Mouse (Mus musculus) megakaryocyte, embryonic 14.5 days (primary cell): Measurements from ENCODE around the gene Eppin. TPM values are rescaled to one million over a fixed set of nuclear protein-coding genes. Genes with fewer than 3 reads are reported as not detected.

ENCODE experiments used
- H3K27me3 ChIP-seq: replicated peaks from 2 replicates; pipeline ENCODE3; 2012; ENCODE audit warnings: inconsistent platforms
- H3K36me3 ChIP-seq: replicated peaks from 2 replicates; pipeline ENCODE3; 2012; ENCODE audit warnings: low read length, inconsistent platforms, mixed read lengths
- H3K4me1 ChIP-seq: 2 replicates; pipeline ENCODE4 v1.6.1; 2012; ENCODE audit warnings: inconsistent platforms
- H3K4me3 ChIP-seq: replicated peaks from 2 replicates; pipeline ENCODE3; 2012; ENCODE audit warnings: moderate library complexity, mild to moderate bottlenecking, inconsistent platforms
- H3K9me3 ChIP-seq: 2 replicates; pipeline ENCODE4 v1.6.1; 2012; ENCODE audit warnings: inconsistent platforms
- FLI1 ChIP-seq: IDR thresholded peaks from 2 replicates; pipeline ENCODE4 v1.6.1; 2012; ENCODE audit warnings: low read length, inconsistent platforms, mixed read lengths
- GATA1 ChIP-seq: IDR thresholded peaks from 3 replicates; pipeline ENCODE4 v1.6.1; 2012; ENCODE audit warnings: mixed read lengths, low read length, inconsistent platforms, borderline replicate concordance
- polyA plus RNA-seq: library from polyadenylated mRNA; stranded (reverse); fragments of >175 nt; gene quantifications from 2 replicates; pipeline ENCODE4 v1.2.3, GENCODE M21; 2012; ENCODE audit warnings: low replicate concordance; ENCODE audit not compliant: insufficient read depth

Gene Eppin
- polyA plus RNA-seq, 1 experiment, result not detected

DNA sequence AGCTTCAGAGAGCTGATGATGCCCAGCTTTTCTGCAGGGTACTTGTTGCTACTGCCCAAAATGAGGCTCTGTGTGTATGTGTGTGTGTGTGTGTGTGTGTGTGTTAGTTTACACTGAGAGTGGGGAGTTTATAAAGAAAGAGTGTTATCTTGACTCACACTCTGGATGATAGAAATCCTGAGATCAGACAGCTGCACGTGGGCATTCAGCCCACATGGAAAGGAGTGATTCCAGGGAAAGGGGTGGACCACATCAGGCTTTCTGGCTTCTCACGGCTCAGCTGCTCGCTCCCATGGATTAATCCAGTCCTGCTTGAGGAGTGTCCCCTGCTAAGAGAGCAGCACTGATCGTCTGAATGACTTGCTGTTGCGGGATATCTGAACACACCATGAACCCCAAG lies 51.3 kb downstream of the Eppin start:
- Histone ChIP-seq H3K9me3 (peaks cover 22% of the 10 kb centered on the region), H3K4me1 (peaks cover 10% of the 10 kb centered on the region), H3K27me3 (peaks cover 66% of the 10 kb centered on the region), H3K36me3 (no peaks in the 10 kb centered on the region), H3K4me3 (no peak overlapping the region)
- TF ChIP-seq FLI1, result no peak
- TF ChIP-seq GATA1, result no peak

DNA sequence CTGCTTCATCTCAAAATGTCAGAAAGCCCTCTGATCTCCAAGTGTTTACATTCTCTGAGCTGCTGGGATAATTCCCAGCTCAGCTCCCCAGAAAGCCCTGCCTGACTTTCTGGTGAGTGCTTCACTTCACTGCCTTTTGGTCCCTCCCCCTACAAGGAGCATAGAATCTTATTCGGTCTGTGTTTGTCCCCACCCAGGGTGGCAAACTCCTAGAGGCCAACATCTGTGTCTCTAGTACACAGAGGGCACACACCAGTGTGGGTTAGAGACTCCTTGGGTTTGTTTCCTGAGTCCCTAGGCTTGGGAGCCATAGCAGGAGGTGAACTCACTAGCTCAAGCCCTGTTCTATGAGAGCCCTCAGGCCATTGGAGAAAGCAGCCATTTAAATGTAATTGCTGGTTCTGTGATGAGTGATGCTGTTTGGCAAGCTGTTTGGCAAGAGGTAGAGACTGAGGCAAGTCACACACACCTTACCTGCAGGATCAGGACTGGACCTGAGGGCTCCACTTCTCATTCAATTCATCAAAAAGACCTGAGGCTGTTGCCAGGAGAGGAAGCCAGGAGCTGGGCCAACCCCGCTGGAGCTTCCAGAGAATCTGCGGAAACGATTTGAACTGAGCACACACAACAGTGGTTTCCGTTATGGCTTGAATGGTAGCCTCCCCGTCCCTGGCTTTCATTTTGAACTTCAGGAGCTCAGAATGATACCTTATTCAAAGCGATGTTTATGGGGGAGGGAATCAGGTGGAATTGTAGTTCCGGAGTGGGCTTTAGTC lies 52.6 kb downstream of the Eppin start:
- H3K9me3 ChIP-seq, result peaks cover 22% of the 10 kb centered on the region
- H3K4me3 ChIP-seq, result no peak overlapping the region
- peaks cover 67% of the 10 kb centered on the region for H3K27me3 ChIP-seq
- H3K4me1 ChIP-seq, result peaks cover 10% of the 10 kb centered on the region
- no peaks in the 10 kb centered on the region for H3K36me3 ChIP-seq
- no peak for TF ChIP-seq GATA1
- no peak for TF ChIP-seq FLI1

Other genes starting within 250 kb of the Eppin start
- gene Slpi, start 204.5 kb downstream of the Eppin start, polyA plus RNA-seq, result 10.8 and 19.1 TPM in 2 replicates
- 0.18 TPM in 1 of 2 replicates, not detected in the other for gene Rbpjl, start 190.5 kb downstream of the Eppin start, polyA plus RNA-seq
- gene Matn4, start 188.4 kb downstream of the Eppin start, polyA plus RNA-seq, result not detected in 2 replicates
- gene Sdc4, start 149.7 kb downstream of the Eppin start, polyA plus RNA-seq, result 0.78 and 6.1 TPM in 2 replicates
- gene Sys1, start 136.6 kb downstream of the Eppin start, polyA plus RNA-seq, result 63.1 and 105 TPM in 2 replicates
- gene Gm20458, start 132.6 kb downstream of the Eppin start, polyA plus RNA-seq, result 2.4 TPM in 1 of 2 replicates, not detected in the other
- not detected in 2 replicates for gene Trp53tg5, start 119.9 kb downstream of the Eppin start, polyA plus RNA-seq
- gene Dbndd2, start 107.5 kb downstream of the Eppin start, polyA plus RNA-seq, result 1.7 and 4.2 TPM in 2 replicates
- 103 and 177 TPM in 2 replicates for gene Pigt, start 96.1 kb downstream of the Eppin start, polyA plus RNA-seq
- gene Wfdc2, start 31.2 kb downstream of the Eppin start, polyA plus RNA-seq, result 0.48 TPM in 1 of 2 replicates, not detected in the other
- gene Spint3, start 20.1 kb downstream of the Eppin start, polyA plus RNA-seq, result not detected in 2 replicates
- not detected in 2 replicates for gene Wfdc6a, start 8.1 kb downstream of the Eppin start, polyA plus RNA-seq
- gene Wfdc6b, start 19.9 kb upstream of the Eppin start, polyA plus RNA-seq, result not detected in 2 replicates
- 0.68 TPM in 1 of 2 replicates, not detected in the other for gene Wfdc8, start 20.0 kb upstream of the Eppin start, polyA plus RNA-seq
- not detected in 2 replicates for gene Wfdc16, start 45.2 kb upstream of the Eppin start, polyA plus RNA-seq
- gene Wfdc10, start 62.5 kb upstream of the Eppin start, polyA plus RNA-seq, result not detected in 2 replicates
- gene Wfdc9, start 63.0 kb upstream of the Eppin start, polyA plus RNA-seq, result not detected in 2 replicates
- gene Wfdc11, start 80.5 kb upstream of the Eppin start, polyA plus RNA-seq, result not detected in 2 replicates
- gene Wfdc13, start 91.5 kb upstream of the Eppin start, polyA plus RNA-seq, result not detected in 2 replicates
- gene Spint4, start 104.9 kb upstream of the Eppin start, polyA plus RNA-seq, result not detected in 2 replicates
- gene Spint5, start 121.7 kb upstream of the Eppin start, polyA plus RNA-seq, result not detected in 2 replicates
- not detected in 2 replicates for gene Wfdc3, start 152.3 kb upstream of the Eppin start, polyA plus RNA-seq
- 41.6 and 49.2 TPM in 2 replicates for gene Dnttip1, start 152.4 kb upstream of the Eppin start, polyA plus RNA-seq
- gene Ube2c, start 176.3 kb upstream of the Eppin start, polyA plus RNA-seq, result 43.1 and 121 TPM in 2 replicates
- not detected in 2 replicates for gene Tnnc2, start 186.4 kb upstream of the Eppin start, polyA plus RNA-seq
- 7.7 and 9.9 TPM in 2 replicates for gene Snx21, start 192.2 kb upstream of the Eppin start, polyA plus RNA-seq
- 63.1 and 87.6 TPM in 2 replicates for gene Acot8, start 211.3 kb upstream of the Eppin start, polyA plus RNA-seq
- gene Zswim3, start 211.5 kb upstream of the Eppin start, polyA plus RNA-seq, result 0.40 TPM in 1 of 2 replicates, not detected in the other
- gene Zswim1, start 229.1 kb upstream of the Eppin start, polyA plus RNA-seq, result 13.3 and 15.6 TPM in 2 replicates
- not detected in 2 replicates for gene Spata25, start 234.9 kb upstream of the Eppin start, polyA plus RNA-seq
- 135 and 694 TPM in 2 replicates for gene Ctsa, start 239.3 kb upstream of the Eppin start, polyA plus RNA-seq
- 5.4 TPM in 1 of 2 replicates, not detected in the other for gene Neurl2, start 239.9 kb upstream of the Eppin start, polyA plus RNA-seq